Mouse (Mus musculus) heart, adult 2 months (tissue): ENCODE data around the gene A030005K14Rik.

Source experiments
- CTCF ChIP-seq: fragments of 200-600 bp; IDR thresholded peaks from 2 replicates; pipeline ENCODE4 v1.8.1; 2022; ENCODE audit warnings: antibody characterized with exemption, mild to moderate bottlenecking, moderate library complexity
- EP300 ChIP-seq: fragments of 200-500 bp; IDR thresholded peaks from 2 replicates; pipeline ENCODE4 v1.6.1; 2011; ENCODE audit warnings: low read depth, low read length, control low read depth; ENCODE audit not compliant: insufficient read depth
- POLR2A ChIP-seq: fragments of 200-500 bp; IDR thresholded peaks from 2 replicates; pipeline ENCODE4 v1.6.1; 2011; ENCODE audit warnings: mild to moderate bottlenecking, low read depth, low read length, control low read depth; ENCODE audit not compliant: insufficient read depth

- TF ChIP-seq CTCF, result no peak
- TF ChIP-seq EP300, result no peak
- TF ChIP-seq POLR2A, result no peak
Observed at GRCm38 (mm10) chr1:83031950-83032349, 27.2 kb downstream of the A030005K14Rik start.
